Mouse (Mus musculus) urinary bladder, postnatal 14 days (tissue): ENCODE results near the gene Rcc1.

Experiments
- DNase-seq: peaks from one replicate; pipeline ENCODE4 v3.0.0; 2021; ENCODE audit warnings: low spot score

Gene Rcc1

DNA sequence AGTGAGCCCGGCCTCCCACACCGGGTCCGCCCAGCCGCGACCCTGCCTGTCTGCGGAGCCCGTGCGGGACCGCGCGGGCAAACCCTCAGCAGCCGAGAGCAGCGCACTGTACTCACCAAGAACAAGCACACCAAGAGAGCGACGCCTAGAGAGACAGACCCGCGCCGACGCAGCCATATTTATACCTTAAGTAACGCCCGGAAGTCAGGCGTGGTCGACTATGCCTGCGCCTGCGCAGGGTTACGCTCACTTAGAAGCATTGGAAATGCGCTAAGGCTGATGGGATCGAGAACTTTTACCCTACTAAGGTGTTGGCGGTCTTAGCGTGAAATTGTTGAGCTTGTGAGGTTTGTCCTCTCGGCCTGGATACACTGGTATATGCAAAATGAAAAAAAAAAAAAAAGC lies at the start of gene Rcc1:
TSS of gene Rcc1 (minus strand) at position 125 of the 405 bp plus-strand sequence.
- DNase-seq: peak; percentile 91

DNA sequence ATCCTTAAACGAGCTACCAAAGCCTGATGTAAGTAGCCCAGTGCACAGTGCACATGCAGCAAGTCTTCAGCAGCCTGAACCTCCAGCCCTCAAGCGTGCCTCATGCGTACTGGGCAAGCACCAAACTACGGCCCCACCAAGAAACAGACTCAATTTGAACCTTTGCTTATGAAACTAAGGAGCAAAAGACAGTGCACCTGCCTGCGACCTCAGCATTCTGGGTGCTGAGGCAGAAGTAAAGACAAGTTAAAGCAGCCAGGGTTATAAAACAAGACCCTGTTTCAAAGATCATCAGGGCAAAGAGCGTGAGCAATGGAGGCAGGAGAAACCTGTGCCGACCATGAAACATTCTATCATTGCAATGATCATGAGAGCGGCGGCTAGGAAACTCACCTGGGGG lies 47.6 kb upstream of the Rcc1 start:
- DNase-seq: no peak

DNA sequence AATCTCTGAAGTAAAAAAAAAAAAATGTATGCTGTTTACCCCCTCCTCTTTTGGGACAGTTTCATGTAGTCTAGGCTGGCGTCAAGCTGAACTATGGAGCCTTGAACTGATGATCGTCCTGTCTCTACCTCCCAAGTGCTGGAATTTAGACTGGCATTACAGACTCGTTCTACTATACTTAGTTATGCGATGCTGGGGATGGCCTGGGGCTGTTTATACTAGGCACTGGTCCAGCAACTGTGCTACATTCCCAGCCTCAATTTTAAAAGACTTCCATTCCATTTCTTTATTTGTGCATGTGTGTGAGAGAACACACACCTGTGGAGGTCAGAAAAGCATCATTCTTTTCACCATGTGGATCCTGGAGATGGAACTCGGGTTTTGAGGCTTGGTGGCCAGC lies 45.5 kb upstream of the Rcc1 start:
- DNase-seq: no peak

DNA sequence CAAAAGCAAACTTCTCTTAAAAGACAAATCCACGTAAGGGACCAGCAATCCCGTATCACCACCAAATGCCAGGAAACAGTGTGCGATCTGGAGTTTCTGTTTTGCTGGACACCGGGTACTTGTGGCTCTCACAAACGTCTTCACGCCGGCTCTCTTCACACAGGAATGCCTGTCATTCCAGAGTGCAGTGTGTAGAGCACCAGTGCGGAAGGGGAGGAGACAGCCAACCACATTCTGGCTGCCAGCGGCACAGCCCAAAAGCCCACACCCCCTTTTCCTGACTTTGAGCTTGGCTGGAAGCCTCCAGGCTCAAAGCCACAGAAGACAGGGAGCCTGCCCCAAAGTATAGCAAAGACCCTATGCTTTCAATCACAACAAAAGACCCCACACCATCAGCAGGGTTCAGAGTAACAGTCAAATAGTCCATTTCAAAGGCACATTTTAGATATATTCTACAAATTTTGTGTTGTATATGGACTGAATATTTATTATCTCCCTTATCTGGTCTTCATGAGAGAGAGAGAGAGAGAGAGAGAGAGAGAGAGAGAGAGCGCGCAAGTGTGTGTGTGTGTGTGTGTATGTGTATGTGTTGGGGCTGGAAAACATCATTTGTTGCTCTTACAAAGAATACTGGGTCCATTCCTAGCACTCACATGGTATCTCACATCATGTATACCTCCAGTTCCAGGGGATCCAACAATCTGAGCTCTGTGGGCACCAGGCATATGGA lies 44.8 kb upstream of the Rcc1 start:
- peak; percentile 73 for DNase-seq

DNA sequence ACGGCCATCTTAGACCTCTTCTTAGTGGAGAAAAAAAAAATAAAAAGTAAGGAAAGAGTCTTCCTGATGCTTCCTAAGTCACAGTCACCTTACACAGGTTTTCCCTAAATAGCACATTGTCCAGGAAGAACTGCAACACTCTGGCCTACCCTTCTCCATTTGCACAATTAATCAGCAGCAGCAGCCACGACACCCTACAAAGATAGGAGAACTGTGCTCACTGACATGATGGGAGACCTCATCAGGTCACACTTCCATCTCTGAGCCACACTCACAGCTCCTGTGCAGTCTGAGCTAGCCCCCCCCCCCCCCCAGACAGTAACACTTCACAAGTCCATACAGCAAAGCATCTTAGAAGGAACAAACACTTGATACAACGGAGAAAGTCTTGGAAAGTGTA lies 43.7 kb upstream of the Rcc1 start:
- DNase-seq: no peak

DNA sequence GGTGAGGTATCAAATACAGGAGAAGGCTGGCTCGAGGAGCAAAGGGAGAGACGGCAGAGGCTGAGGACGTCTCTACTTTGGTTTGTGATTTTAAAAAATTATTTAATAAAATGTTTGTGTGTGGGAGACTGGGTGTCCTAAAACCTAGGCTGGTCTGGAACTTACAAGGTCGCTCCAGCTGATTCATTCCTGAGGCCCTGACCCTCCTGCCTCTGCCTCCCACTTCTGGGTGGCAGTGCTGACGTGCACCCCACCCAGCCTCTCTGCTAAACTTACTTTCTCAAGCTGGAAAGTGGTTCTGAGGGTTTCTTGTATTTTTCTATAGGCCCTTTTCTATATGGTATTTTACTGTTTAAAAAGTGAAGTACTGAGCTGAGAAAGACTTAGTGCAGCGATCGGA lies 42.8 kb upstream of the Rcc1 start:
- no peak for DNase-seq

DNA sequence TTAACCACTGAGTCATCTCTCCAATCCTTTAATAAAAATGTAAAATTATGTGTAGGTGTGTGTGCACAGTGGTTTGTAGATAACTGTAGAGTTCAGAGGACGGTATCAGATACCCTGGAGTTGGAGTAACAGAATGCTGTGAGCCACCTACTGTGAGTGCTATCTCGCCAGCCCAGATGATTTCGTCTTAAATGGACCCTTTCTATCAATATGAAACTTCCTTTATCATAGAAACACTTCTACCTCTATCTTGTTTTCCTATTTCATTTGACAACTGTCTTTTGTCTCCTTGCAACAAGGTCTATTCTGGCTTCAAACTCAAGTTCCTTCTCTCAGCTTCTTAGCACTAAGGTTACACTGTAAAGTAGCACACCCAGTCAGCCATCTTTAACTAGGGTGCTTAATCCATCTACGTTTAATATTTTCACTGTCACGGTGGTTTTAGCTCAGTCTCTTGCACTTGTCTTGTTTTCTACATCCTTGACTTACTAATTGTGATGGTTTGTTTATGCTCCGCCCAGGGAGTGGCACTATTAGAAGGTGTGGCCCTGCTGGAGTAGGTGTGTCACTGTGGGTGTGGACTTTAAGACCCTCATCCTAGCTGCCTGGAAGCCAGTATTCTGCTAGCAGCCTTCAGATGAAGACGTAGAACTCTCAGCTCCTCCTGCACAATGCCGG lies 37.8 kb upstream of the Rcc1 start:
- no peak for DNase-seq

DNA sequence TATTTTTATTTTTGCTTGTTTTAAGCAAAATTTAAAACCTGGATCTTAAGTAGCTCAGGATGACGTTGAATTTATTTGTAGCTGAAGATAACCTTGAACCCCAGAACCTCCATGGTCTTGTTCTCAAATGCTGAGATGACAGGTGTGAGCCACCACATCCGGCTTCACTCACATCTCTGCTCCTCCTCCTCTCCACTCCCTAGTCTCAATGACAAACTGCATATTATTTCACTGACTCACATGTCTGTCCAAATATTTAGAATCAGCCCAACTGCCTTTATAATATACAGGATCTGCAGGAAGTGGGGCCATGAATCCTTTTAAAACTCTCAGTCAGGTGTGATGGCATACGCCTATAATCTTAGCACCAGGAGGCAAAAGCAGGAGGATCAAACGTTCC lies 35.9 kb upstream of the Rcc1 start:
- DNase-seq: no peak

DNA sequence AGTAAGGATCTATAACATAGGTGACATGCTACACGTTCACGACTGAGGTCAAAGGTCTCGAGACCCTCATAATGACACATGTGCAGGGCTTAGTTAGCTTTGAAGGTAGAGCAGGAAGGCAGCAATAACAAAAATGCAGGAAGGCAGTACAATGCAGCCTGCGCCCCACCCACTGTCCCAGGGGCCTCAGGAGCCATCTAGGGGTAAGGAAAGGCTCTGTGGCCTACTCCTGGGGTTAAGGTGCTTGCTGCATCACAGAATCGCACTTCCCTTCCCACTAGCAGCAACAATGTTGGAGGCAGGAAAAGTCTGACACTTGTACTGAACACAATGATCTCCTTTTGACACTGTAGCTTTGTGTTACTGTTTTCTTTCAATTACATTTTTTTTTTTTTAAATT lies 34.2 kb upstream of the Rcc1 start:
- no peak for DNase-seq

DNA sequence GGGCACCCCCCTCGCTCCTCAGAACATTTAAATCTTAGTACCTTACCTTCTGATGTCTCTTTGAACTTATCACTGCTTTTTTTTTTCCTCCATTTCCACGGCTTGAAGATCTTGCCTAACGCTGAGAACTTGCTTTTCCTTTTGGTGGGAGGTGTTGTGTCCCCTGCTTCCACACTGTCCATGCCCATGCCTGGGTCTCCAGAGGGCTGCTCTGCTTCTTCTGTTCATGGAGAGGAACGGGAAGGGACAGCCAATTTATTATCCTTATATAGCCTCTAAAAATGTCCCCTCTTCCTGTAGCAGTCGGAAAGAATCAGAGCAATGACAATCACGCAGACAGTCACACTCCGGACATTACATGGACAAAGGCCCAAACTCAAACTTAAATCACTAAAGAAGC lies 33.4 kb upstream of the Rcc1 start:
- no peak for DNase-seq

DNA sequence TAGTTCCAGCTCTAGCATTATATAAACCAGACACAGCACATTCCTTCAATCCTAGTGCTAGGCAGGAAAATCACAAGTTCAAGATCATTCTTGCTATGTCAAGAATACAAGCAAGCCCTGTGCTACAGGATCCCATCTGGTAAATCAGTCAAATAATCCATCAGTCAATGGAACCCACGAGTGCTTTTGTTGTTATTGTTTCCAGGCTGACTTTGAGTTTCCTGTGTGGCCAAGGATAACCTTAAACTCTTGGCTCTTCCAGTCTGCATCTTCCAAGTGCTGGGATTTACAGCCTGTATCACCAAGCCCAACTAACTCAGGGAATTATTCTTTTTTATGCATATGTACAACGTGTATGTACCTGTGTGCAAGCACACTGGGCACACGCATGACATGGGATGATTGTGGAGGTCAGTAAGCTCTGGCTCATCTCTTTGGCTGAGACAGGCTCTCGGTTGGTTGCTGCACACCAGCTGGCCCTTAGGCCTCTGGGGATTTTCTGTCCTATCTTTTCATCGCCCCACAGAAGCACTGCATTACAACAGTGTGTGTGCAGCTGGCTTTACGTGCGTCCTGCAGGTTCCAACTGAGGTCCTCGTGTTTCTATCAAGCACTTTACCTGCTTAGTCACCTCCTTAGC lies 32.5 kb upstream of the Rcc1 start:
- DNase-seq: no peak

DNA sequence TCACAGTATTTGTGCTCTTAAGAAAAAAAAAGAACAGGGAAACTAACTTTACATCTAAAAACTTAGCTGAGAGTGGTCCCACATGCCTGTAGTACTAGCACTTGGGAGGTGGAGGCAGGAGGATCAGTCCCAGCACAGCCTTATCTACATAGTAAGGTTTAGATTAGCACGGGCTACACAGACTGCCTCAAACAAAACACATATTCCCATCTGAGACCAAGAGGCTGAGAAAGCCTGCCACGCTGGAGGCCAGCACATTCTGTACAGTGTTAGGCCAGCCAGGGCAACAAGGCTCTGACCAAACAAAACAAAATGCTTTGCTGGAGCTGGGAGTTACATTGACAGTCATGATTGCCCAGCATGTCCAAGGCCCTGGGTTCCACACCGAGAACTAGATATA lies 30.1 kb upstream of the Rcc1 start:
- no peak for DNase-seq

DNA sequence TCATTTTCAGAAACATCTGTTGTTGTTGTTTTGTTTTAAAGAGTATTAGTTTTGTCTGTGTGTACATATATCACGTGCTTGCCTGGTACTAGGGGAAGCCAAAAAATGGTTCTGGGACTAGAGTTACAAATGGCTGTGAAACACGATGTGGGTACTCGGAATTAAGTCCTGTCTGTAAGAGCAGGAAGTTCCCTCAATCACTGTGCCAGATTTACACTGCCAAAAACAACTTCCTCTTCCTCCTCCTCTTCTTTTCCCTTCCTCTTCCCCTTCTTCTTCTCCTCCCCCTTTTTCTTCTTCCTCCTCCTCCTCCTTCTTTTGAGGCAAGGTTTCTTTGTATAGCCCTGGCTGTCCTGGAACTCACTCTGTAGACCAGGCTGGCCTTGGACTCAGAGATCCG lies 28.9 kb upstream of the Rcc1 start:
- DNase-seq: no peak

DNA sequence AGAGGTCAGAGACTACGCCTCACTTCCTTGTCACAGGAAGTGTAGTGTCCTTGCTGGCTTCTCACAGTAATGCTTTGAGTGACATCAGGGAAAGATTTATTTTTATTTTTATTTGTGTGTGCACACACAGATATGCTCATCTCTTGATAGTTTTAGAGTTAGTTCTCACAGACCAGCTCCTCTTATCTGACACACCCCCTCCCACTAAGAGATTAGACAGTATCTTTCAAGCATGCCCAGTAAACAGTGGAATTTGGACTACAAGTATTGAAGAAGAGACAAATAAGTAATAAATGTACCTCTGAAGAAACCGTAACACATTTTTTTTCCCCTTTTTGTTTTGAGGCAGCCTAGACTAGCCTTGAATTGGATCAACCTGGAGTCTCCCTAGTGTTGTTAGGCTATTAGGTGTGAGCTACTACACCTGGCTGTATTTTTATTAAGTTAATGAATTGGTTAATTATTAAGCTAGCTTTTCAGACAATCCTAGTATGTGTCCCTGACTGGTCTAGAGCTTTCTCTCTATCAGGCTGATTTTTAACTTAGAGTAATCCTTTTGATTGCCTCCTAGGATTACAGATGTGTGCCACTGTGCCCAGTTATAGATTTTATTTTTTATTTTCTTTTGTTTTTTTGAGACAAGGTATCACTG lies 27.7 kb upstream of the Rcc1 start:
- DNase-seq: no peak

DNA sequence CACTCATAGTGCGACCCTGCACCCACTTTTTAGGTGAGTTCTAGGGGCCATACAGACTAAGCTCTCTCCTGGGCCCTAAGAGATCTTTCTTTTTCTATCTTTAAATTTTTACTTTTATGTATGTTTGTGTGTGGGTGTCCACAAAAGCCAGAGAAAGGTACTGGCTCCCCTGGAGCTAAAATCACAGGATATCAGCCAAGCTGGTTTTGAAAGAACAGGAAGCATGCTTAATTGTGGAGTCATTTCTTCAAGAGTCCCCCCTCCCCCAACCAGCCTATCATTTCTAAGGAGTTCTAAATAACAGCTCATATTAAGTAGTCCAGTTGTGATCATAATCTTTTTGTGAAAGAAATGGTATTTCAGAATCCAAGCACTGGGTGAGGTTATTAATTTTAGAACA lies 20.4 kb upstream of the Rcc1 start:
- no peak for DNase-seq

DNA sequence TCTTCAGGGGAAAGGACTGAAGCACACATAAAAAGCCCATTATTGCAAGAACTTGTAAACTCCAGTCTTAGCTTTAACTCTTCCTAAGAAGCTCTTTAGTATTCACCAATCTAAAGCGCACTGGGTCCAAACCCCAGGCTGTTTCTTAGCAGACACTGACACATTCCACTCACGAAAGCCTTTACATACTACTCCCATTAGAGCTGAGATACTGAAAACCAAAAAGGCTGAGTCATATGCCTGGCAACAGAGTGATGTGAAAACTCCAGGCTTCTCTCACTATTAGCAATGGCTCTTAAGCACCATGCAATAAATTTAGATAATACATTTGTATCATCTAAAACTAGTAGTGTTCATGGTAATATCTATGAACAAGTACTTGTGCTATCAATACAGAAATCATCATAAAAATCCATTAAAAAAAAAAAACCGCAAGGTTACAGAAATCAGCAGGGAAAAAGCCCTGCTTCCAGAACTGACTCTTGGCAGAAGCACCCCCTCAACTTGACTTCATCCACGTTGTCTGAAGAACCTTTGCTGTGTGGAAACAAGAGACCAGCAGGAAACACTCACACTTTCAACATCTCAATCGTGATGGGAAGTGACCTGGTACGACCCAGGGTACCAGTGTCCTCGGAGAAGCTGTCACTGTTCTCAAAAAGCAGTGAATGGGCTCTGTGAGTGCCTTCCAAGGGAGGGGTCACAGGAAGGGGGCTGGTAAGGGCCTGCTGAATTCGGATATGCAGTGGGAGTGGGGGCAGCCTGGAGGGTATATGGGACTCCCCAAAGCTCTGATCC lies 16.7 kb upstream of the Rcc1 start:
- no peak for DNase-seq

DNA sequence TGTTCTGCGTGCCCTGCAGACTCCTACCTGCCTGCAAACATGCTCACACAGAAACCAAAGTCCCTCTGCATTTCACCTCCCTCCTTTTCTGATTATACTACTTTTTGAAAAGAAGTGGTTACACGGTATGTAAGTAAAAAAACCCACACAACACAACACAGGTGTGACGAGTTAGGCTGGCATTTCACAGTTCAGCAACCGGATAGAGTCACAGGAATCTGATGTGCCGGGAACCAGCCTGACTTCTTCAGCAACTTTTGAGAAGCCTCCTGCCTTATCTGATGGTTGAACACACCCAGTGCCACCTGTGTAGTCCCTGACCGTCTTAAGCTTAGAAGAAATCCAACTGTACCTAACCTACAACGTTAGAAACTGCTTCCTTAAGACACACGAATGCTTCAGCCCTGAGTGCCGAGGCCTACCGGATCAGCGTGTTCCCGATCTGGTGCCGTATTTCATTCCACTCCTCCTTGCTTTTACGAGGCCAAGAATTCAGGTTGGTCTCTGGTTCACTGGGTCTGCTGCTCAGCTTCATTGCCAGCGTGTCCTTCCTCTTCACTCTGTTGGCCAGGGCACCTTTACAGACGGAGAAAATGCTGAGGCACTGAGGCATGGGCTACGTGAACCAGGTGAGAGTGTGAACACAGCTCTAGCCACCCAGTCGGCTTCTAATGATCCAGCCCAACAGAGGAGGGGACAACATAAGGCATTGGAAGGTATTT lies 14.2 kb upstream of the Rcc1 start:
- peak; percentile 24 for DNase-seq

DNA sequence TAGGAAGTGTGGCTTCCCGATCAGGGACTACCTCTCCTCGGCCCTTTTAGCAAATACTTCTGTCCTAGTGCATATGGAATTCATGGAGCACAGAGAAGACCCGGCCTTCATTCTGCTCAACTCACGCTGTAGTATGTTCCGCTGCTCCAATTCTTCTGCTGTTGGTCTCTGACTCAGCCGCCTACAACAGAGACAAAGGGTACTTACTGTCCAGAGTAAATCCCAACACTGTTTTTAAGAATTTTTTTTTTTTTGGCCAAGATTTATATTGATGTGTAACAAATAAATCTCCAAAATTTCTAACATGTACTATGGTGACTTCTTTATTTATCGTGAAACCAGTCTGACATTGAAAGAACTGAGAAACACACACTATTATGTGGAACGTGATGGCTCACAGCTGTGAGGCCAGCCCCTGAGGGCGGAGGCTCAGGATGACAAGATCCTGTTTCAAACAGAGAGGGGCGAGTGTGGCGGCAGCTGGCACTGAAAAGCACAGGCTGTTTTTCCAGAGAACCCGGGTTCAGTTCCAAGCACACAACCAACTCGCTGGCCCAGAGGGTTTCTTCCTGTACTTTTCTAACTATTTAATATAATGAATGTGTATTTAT lies 12.2 kb upstream of the Rcc1 start:
- DNase-seq: no peak

DNA sequence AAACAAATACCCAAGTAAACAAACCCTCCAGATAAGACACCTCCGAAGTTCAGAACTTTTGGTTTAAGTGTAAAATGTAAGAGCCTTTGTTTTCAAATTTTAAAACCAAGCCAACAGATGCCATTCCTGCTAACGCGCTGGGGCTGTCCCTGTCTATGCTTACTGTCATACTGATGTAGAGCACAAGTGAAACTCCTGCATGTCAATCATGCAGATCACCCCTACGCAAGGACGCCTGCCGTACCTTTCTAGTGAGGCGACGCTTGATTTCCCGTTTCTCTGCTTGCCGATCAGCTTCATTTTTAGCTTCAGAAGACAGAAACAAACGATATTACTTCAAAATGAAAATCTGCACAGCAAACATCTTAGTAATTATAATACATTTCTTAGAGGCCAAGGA lies 10.1 kb upstream of the Rcc1 start:
- no peak for DNase-seq

DNA sequence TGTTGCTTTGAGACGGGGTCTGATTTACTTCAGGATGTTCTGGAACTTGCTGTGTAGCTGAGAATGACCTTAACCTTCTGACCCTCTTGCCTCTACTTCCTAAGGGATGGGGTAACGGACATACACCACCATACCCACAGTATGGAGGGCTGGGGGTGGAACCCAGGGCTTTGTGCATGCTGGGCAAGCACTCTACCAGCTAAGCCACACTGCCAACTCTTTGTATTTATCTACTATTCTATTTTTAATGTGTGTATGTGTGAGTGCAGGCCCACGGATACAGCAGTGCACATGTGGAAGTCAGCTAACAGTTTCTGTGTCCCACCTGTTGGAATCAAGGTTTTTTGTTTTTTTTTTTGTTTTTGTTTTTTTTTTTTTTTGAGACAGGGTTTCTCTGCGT lies 6.1 kb upstream of the Rcc1 start:
- DNase-seq: no peak

DNA sequence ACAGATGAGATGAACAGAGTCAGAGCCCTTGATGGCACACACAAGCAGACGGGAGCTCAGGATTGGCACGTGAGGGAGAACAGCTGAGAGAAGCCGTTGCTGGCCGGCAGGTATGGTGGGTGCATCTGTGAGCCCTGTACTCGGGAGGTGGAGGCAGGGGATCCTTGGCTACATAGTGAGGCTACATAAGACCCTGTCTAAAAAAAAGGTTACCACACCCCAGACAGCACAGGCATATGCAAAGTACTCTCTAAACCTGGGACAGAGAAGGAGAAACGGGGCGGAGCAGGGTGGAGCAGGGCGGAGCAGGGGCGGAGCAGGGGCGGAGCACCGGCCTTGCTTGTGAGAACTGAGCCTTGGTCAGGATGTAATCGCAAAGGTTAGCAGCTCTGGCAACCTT lies 2.8 kb upstream of the Rcc1 start:
- peak; percentile 45 for DNase-seq
